Mouse (Mus musculus) monocyte, adult 5-6 weeks (primary cell): ENCODE data around the gene Aif1. TPM values are rescaled to one million over a fixed set of nuclear protein-coding genes. Genes with fewer than 3 reads are reported as not detected.

Source experiments
- ATAC-seq: fragments of 153-309, 156-312 bp; replicated peaks from 2 replicates; pipeline ENCODE4 v1.8.0; 2017; ENCODE audit warnings: mild to moderate bottlenecking; ENCODE audit not compliant: low TSS enrichment, insufficient number of reproducible peaks, severe bottlenecking, poor library complexity, low FRiP score
- total RNA-seq: library from RNA; stranded (forward); fragments of 200-1000, 200-491, 200-594 nt; gene quantifications from 3 replicates; pipeline ENCODE4 v1.2.3, GENCODE M21; 2017

Gene Aif1
- total RNA-seq, 1 experiment from 2014 or later, result 64.8 TPM

GRCm38 (mm10) chr17:35156461-35157200 lies 19.2 kb downstream of the Aif1 start:
- ATAC-seq, result no peak

- ATAC-seq, result no peak
These were observed 20.4 kb downstream of the Aif1 start for GRCm38 (mm10) chr17:35155451-35155850.

DNA sequence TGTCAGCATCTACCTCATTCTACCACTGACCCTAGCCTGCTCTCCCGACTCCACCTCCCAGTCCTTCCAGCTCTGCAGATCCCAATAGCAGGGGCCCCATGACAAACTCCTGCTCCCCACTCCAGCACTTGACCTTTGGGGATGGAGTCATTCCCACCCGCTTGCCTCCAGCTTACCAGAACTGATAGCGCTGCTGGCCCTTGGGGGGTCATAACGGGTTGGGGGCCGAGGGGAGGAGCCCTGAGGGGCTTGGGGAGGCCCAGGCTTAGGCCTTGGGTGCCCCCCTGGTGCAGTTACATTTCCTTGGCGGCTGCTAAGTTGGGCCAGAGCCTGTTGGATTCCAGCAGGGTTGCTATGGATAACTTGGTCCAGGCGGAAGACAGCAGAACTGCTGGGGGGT lies 21.3 kb downstream of the Aif1 start:
- no peak for ATAC-seq

GRCm38 (mm10) chr17:35153931-35154330 lies 21.9 kb downstream of the Aif1 start:
- no peak for ATAC-seq

DNA sequence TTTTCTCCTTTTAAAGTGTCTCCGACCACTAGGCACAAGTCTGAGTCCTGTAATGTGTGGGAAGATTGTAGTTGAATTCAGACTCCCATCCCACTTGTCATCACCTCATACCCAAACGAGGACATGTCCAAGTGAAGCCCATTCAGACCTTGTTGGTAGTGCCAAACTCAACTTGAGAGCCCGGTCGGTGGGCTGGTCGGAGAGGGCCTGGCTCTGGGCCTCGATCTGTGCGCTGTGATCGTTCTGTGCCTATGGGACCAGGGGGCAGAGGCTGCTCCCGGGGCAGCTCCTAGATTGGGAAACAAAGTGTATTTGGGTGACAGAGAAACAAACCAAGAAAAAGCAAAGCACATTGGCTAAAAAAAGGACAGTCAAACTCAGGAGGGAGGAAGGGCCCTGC lies 22.8 kb downstream of the Aif1 start:
- ATAC-seq, result no peak

- no peak for ATAC-seq
These were observed 23.7 kb downstream of the Aif1 start for GRCm38 (mm10) chr17:35152121-35152520.

DNA sequence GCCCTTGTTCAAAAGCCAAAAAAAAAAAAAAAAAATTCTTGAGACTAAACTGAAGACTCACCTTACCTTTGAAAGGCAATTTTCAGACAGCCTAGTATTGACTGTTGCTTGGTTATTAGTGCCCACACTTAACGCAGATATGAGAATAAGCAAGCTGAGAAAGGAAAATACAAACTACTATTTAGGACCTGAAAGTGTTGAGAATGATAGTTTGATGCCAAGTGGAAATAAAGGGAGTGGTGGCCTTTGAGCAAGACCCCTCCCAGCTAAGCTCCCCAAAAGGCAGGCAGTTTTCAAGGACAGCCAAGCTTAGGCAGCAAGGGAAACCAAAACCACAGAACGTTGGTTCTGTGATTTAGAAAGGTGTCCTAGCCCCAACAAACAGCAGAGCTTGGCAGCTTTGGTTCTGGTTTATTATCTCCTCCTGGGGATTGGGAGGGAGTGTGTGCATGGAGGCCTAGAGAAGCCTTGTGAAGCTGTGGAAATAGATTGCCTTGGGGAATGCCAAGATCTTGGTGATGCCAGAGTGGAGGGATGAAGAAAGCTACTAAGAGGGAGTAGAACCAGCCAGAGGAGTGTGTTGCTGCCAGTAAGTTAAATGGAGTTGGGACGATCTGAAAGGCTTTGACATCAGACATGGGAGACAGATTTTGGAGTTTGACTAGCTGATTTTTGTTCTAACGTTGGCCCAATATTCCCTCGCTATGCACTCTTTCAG lies 27.8 kb downstream of the Aif1 start:
- ATAC-seq, result no peak

- no peak for ATAC-seq
These were observed 28.5 kb downstream of the Aif1 start for GRCm38 (mm10) chr17:35147348-35147747.

DNA sequence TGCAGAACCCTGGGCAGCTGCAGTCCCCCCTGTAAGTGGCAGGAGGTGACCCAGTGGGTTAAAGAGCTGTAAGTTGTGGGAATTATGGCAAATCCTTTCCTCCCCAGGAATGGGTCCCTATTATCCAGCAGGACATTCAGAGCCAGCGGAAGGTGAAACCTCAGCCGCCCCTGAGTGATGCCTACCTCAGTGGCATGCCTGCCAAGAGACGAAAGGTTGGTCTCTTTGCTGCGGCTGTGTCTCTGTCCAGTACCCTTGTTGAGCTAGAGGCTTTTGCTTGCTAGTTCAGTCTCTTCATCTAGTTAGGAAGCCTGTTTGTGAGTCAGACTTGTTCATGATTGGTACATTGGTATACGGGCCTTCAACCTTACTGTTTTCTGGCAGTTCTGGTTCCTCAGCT lies 29.7 kb downstream of the Aif1 start:
- no peak for ATAC-seq

GRCm38 (mm10) chr17:35141971-35142370 lies 33.9 kb downstream of the Aif1 start:
- no peak for ATAC-seq

GRCm38 (mm10) chr17:35140490-35140996 lies 35.3 kb downstream of the Aif1 start:
- no peak for ATAC-seq

DNA sequence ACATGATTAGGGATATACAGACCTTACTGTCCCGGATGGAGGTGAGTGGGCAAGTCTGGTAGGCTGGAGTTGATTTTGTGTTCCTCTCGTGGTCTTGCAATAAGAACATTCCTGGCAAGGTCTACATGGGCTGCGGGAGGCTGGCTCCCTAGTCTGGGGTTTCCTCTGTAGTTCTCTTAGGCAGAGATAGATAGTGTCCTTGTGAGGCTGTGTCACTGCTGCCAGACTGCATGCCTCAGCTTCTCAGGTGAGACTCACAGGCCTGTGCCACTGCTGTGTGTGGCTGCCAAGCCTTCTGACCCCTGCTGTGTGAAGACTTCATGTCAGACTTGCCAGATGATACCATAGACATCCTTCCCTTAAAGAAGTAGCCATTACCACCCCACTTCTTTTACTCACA lies 36.6 kb downstream of the Aif1 start:
- no peak for ATAC-seq

DNA sequence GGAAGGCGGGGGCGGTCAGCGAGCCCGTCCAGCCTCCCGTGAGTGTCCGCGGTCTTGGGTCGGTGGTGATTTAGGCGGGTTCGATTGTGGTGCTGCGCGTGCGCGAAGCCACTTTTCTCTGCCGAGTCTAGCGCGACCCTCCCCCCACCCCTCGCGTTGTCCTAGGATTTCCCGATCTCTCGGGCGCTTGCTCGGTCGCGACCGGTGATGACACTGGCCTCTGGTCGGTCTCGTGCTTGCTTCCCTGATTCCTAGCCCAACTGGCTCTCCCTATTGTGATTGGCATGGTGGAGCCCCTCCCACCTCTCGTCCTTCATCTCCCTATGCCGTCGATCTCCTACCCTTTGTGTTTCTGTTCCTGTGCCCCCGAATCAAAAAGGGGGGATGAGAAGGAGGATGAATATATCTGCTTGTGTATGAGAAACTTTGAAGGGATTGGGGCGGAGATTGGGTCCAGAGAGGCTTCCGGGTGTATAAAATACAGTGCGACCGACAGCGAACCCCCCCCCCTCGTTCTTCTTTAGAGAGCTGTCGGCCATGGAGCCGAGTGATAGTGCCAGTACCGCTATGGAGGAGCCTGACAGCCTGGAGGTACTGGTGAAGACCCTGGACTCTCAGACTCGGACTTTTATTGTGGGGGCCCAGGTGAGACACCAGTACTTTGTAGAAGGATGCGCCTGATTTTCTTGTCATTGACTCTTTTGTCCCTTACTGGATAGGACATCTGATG lies 40.1 kb downstream of the Aif1 start:
- ATAC-seq, result peak; percentile 41

GRCm38 (mm10) chr17:35134801-35135590 lies 40.9 kb downstream of the Aif1 start, which contains the start of gene Bag6:
Bag6 (plus strand) TSS chr17:35135178.
- peak; percentile 86 for ATAC-seq

GRCm38 (mm10) chr17:35133517-35133916 lies 42.4 kb downstream of the Aif1 start:
- no peak for ATAC-seq

- ATAC-seq, result no peak
These were observed 43.7 kb downstream of the Aif1 start for GRCm38 (mm10) chr17:35132174-35132560.

DNA sequence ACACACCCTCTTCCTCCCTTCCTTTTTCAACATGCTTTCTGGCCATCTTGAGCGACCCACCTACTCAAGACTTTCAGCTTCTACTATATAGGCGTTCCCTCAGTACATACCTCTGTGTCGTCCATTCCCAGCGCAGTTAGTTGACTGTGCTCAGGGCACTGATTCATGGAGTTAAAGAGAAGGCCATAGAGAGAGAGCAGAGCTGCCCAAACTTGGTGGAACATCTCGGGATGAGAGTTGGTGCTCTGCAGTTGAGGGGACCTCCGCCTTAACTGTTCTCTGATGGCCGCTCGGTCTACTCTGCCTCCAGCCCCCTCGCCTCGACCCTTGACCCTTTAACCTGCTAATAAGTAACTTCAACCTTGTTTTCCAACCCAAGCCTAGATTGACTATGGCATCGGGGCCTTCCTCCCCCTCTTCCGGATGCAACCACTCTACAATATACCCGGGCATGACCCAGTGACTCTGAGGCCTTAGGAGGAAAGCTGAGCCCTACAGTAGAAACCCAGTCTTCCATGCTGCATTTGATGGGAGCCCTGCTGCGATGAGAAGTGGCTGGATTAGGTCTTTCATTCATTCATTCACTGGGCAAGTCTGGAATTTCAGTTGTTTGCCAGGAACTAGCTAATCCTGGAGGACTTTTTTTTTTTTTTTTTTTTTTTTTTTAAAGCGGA lies 44.2 kb downstream of the Aif1 start, which contains the start of gene Apom:
Gene Apom, minus strand, starts transcription at position 551 of the 674 bp plus-strand sequence.
- ATAC-seq, result no peak

DNA sequence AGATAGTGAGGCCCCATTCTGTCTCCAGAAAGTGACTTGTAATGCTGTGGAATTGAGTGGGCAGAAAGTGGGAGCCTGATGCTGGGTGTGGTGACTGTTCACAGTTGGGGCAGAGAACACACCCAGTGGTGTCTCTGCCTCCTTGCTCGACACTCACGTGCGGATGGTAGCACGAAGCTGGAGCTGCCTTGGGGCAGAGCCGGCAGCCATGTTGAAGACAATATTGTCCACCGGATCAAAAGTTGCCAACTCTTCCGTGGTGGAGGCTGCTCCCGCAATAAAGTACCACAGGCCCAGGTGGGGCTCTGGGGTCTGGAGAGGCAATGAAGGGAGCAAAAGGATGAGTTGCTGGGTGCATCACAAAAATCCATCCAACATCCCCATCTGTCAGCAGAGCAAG lies 44.8 kb downstream of the Aif1 start:
- no peak for ATAC-seq
